Mouse (Mus musculus): ENCODE data around the gene Zfp663.

Zfp663 gene

DNA sequence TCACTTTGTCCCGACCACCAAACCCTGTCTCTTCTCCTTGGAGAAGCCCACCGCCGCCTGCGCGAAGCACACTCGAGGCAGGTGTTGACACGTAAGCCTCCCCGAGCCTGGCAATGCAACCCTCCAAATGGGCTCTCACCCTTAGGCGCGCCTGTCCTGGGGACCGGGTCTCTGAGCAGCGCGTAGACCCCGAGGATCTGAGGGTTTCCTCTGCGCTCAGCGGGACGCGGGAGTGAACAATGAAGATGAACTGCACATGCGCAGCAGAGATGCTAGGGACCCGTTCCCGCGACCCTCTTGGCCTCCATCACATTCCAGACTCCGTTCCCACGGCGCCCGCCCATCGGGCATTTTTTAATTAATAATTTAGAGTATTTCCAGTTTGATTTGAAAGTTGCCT lies at the start of gene Zfp663:
TSS of gene Zfp663 (minus strand) at position 234 of the 400 bp plus-strand sequence.
- DNase-seq: peak; percentile 89

DNA sequence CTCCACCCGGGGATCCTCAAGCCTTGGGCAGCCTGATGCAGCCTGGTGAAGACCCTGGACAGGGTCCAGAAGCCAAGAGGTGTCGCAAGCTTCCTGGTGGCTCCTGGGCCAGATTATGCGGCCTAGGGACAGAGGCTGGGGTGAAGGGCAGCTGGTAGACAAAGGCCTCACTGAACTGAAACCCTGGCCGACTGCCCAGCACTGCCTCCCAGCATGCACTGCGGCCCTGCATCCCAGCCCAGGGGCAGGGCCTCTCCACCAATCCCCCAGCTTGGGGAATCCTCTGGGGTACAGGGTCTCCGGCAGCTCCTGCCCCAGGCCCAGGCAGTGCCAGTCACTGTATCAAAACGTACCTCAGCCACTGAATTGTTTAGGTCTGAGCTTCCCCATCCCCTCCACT lies 48.8 kb upstream of the Zfp663 start:
- DNase-seq: no peak

DNA sequence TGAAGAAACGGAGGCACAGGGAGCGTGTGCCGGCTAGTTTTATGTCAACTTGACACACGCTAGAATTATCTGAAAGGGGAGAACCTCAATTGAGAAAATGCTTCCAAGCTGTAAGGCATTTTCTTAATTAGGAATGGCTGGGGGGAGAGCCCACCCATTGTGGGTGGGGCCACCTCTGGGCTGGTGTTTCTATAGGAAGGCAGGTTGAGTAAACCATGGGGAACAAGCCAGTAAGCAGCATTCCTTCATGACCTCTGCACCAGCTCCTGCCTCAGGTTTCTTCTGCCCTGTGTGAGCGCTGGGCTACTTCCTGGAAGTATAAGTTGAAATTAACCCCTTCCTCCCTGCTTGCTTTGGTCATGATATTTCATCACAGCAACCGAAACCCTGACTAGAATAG lies 47.3 kb upstream of the Zfp663 start:
- peak; percentile 70 for DNase-seq

DNA sequence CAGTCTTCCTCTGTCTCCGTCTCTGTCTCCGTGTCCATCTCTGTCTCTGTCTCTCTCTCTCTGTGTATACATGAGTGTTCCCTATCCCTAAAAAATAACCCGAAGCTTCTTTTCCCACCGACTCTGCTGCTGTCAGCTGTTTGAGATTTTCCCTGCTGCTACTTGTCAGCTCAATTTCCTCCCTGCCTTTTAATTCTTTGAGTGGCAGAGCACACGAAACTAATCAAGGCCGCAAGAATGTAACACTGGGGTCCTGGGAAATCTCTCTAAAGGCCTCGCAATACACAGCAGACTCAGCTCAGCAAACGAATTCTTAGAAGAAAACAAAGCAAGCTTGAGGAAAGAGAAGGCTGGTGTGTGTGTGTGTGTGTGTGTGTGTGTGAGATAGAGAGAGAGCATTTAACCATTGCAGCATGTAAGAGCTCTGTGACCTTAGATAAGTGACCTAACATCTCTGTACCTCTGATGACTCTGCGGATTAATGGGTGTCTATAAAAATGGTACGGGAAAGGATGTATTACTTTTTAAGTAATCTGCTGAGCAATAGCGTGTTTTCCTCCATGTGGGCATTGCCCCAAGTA lies 46.7 kb upstream of the Zfp663 start:
- peak; percentile 53 for DNase-seq

DNA sequence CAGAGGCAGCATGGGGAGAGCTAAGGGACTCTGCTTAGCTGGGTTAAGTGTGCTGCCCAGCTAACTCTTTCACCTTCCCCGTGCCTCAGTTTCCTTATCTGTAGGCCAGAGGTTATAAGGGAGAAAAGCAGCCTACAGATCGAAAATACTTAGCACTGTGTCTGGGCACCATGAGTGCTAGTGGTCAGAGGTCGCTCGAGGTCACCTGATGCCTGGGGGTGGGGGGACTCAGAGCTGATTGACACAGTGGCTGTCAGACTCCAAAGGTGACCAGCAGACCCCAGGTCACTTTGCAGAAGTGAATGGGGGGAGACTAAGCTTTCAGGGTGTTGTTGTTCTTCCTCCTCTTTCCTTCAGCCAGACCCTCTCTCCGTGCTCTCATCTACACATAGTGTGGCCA lies 45.8 kb upstream of the Zfp663 start:
- no peak for DNase-seq

DNA sequence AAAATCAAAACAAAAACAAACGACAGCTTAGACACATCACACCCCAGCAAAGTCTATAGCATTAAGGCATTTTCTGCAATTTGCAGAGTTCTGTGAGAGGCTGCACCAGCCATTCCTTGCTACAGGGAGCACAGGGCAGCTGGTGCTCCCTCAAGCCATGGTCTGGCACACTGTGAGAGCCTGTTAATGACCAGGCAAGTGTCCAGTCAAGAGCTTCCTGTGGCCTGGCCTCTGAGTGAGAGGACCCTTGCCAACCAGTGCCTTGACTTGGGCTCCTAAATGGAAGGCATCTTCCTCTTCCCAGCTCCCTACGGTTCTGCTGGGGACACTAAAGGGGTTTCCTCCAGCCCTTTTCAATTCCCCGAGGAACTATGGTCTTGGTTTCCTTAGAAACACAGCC lies 45.4 kb upstream of the Zfp663 start:
- DNase-seq: no peak

DNA sequence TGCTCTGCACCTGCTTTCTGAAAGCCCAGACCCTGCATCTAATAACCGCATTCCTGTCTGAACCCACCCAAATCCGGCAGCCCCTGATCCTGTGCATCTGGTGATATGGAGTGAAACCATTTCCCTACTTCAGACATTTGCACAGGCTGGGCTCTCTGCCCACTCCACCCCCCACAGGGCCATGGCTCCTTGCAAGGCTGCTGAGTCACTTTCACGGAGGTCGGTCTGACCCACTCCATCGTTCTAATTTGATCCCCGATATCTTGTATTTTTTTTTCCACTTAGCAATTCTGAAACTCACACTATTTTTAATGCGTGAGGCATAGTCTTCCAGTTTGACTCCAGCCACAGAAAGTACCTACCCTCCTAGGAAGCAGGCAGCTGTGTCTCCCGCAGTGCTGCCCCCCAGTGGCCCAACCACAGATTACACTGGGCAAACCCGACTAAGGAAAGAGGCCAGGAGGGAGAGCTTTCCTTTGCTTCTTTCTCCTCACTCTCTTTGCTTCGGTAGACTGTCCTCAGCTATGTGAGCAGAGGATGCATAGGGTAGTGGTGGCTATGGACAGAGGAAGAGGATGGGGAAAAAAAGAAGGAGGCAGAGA lies 39.3 kb upstream of the Zfp663 start:
- peak; percentile 59 for DNase-seq

DNA sequence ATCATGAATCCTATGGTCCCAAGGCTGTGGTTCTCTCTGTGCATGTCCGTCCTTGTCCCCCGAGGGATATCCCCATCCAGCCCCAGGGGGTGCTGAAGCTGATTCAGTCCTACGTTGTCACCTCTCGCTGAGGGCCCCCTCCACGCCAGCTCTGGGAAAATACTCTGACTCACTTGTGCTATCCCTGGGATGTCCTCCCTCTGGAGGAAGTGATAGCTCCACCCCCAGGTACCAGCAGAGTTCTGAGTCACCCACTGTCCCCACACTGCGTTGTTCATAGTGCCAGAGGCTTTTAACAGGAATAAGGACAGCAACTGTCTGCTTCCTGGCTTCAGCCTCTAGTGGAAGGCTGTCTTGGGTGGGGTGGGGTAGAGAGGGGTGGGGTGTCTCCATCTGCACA lies 36.8 kb upstream of the Zfp663 start:
- no peak for DNase-seq

DNA sequence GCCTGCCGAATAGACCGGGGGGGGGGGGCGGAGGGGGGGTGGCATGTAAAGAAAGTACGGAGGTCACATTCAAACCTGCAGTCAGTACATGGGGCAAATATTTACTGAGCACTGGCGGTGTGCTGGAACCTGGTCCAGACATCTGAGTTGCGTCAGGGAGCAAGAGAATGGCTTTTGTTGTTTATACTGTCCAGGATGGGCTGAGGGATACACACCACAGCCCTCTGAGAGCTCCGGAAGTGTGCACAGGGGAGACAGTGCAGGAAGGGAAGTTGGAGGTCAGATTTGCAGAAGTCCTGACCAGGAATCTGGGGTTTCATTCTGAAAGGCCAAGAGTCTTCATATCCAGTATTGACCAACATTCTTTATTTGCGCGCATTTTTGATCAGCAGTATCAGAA lies 36.4 kb upstream of the Zfp663 start:
- no peak for DNase-seq

DNA sequence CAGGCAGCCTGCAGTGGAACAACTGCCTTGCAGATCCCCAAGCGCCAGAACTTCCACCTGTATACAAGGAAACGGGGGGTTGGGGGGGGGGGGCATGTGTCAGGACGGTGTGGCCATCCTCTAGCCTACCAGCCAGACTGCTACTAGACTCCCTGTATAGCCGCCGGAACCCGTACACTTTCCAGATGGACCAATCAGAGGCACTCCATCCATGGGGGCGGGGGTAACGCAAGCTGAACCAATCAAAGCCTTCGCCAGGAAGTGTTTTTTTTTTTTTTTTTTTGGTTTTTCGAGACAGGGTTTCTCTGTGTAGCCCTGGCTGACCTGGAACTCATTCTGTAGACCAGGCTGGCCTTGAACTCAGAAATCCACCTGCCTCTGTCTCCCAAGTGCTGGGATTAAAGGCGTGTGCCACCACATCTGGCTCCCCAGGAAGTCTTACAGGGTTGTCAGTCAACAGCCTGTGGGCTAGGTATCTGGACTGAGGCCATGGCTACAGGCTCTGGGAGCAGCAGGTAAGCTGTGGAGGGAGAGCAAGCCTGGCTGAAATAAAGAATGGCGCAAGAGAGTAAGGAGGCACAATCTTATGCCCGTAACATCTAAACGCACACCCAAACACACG lies 29.7 kb upstream of the Zfp663 start:
- DNase-seq: peak; percentile 57

DNA sequence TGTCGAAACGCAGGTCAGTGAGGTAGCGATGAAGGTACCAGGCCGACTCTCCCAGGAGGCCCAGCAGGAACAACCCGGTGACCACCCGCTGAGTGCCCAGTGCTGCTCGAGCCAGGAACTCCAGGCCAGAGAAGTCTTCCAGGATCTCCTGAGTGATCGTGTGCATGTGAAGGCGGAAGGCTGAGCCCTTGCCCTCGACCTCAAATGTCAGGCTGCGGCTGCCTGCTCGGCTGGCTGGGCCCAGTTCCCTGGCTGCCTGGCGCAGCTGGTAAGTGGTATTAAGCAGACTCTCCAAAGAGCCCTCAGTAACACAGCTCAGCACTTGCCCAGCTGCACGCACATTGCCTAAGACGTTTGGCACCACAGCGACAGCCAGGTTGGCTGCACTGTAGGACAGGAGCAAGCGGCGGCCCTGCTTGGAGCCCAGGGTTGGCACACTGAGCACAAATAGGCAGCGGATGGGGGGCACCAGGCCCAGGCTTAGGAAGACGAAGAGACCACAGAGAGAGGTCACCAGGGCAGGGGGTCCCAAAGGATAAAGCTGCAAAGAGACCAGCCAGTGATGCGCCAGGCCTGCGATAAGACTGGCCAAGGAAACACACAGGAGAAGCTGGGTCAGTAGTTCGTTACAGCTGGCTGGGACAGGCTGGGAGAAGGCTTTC lies 29.1 kb upstream of the Zfp663 start:
- DNase-seq: no peak

DNA sequence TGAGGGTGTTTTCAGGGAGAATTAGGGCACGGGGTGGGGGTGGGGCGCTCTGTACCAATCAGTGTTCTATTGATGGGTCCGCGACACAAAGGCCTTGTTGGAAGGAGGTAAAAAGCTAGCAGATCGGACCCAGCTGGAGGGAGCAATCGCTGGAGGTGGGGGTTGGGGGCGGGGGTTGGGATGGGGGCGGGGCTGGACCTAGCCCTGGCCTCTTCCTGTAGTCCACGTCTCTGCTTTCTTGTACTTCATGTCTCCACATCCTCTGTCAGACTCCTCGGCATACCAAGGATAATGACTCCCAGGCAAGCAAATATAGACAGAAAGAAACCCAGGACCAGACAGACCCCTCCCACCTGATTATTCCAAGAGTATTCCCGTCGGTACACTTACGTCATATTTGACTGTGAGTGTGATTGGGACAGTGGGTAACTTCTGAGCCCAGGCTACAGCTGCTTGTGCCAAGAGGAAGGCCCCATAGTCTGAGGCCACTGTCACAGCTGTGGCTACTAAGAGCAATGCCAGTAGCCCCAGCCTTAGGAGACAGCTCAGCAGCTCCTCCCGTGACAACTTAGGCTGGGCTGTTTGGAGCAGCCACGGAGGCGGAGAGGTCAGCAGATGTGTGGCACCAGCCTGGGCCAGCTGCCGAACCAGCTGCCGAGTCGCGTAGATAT lies 28.4 kb upstream of the Zfp663 start:
- peak; percentile 65 for DNase-seq

DNA sequence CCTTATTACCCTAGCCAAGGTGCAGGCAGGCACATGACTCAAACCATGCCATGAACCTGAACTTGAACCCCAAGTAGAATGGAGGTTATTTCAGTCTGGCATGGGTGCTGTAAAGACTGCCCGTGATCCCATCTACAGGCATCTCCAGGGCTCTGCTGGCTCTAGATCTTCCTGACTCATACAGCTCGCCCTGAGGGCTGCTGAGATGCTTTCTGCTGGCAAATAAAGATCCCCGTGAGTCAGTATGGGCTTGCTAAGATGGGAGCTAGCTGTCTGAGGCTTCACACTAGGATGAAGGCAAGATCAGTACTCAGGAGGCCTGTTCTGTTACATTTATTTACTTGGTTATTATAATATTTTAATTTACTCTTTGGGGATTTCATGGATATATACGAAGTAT lies 23.6 kb upstream of the Zfp663 start:
- no peak for DNase-seq

DNA sequence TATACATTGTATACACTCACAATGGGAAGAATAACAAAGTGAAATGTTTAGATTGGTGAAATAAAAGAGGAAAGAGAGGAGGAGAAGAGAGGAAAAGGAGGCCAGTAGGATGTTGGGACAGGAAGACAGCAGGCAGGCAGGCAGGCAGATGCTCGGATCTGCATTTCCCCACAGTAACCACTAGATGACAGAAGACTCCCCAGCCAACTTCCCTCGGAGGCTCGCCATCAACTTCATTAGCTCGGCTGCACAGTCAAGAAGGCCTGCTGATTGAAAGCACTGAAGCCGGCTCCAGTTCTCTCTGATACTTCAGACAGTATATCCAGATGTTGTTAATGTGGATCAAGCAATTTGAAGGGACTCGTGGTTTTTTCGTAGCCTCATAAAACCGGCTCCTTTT lies 23.0 kb upstream of the Zfp663 start:
- DNase-seq: peak; percentile 83

DNA sequence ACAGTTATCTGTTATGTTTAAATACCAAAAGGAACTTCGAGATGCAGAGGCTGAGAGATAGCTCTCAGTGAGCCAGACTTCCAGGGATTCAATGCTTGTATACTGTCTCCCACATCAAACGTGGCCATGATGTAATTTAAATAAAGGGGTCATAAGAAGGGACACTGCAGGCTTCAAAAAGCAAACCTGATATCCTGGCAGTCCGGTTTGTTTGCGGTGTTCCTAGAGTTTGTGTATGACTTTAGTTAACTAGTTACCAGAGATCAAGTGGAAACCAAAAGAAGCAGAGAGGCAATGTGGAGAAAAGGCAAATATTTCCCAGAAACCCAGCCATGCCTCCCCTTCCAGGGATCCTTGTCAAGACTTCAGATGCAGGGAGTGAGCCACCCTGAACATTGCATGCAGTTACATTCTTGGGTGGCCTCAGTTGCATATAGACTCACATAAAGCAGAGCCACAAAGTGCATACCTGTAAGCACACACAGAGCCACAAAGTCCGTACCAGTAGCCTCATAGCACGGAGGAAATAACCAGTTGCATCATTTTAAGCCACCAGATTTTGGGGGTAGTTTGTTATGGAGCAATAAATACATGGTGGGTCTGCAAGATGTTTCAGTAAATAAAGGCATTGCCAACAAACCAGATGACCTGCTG lies 20.9 kb upstream of the Zfp663 start:
- no peak for DNase-seq

DNA sequence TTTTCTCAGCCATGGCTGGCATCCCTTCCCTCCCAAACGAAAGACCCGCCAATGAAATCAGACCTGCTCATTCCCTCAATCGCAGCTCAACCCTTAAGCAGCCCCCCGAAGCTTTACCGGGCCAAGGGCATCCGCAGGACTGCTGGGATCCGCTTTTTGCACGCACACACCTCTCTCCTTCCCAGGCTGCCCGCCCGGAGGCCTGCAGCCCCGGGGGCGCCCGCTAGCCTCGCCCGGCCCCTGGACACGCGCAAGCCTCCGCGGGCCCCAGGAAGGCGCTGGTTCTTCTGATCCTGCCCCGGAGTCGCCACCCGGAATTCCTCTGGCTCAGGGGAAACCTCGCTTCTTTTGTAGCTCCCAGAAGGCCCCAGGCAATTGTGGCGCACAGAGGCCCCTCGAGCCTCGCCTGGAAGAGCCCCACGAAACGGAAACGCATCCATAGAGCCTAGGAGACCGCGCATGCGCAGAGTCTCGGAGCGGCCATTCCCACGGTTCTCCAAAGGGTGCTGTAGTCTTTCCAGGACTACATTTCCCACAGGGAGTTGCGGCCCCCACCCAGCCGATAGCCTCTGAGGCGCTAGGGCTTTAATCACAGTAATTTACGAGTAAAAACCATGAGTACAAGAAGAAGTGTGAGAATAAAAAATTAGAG lies 19.4 kb upstream of the Zfp663 start, which contains the start of gene Zfp334:
TSS of gene Zfp334 (minus strand) at position 416 of the 652 bp plus-strand sequence.
- DNase-seq: peak; percentile 98

DNA sequence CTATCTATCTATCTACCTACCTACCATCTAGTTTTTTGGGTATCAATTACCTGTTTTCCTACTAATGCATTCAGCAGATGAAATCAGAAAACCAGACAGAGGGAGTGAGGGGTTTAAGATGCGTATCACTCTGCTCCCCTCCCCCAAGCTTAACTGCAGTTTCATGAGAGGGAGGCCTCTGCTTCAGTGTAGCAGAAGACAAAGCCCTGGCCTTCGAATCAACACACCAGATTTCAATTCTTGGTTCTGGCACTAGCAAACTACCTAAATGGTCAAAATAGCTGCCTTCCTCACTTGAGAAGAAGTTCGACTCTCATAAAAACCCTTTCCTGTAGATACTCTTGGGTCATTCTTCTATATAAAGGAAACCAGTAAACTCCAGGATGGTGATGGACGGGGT lies 18.8 kb upstream of the Zfp663 start:
- DNase-seq: peak; percentile 68

DNA sequence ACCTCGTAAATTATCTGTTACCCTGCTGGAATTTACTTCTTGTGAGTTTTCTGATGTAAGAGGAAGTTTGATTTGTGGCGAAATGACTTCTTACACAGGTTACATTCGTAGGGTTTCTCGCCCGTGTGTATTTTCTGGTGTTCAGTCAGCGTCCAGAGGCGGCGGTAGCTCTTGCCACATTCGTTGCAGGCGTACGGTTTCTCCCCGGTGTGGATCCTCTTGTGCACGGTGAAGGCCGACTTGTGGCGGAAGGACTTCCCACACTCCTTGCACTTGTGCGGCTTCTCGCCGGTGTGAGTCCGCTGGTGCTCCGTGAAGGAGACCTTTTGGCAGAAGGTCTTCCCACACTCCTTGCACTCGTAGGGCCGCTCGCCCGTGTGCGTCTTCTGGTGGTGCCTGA lies 11.5 kb upstream of the Zfp663 start:
- DNase-seq: no peak

DNA sequence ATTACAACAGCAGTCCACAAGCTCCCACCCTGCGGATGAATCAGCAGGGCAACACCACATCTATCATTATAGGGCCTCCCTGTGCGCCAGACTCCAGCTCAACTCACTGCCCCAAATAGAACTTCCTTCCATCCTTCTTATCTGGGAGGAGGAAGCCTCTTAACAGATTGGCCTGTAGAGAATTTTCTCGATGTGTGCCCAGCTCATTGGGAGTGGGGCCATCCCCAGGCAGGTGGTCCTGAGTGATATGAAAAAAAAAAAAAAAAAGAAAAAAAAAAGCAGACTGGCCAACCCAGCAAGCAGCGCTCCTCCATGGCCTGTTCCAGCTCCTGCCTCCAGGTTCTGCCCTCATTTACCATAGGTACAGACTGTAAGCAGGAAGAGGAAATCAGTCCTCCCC lies 7.5 kb upstream of the Zfp663 start:
- no peak for DNase-seq

DNA sequence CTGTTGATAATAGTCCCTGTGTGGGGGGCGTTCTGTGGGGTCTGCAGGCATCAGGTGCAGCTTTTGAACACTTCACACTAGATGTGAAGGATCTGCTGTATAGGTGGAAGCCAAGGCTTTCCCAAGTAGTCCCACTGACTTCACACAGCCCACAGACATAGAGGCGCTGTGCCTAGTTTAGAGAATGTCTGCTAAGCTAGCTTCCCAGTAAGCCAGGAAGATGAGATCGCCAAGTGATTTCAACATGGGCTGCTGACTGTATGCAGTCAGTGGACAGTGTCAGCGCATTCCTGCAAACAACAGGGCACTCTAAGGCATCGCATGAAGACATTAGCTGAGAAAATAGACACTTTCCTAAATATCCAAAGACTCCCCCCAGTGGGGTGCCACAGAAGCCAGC lies 6.9 kb upstream of the Zfp663 start:
- no peak for DNase-seq

DNA sequence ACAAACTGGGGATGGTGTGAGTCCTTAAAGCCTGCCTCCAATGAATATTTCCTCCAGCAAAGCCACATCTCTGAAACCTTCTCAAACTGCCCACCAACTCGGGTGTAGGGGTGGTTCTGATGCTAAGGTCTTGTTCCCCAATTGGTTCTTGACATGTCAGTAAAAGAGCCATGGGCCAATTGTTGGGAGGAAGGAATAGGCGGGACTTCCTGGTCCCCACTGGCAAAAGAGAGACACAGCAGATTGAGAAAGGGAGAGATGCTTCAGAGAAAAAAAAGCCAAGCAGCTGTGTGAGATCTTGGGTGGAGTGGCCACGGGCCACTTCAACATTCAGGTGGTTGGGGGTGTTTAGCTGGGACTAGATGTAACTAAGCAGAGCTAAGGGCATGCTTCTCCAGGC lies 2.5 kb upstream of the Zfp663 start:
- peak; percentile 29 for DNase-seq

DNA sequence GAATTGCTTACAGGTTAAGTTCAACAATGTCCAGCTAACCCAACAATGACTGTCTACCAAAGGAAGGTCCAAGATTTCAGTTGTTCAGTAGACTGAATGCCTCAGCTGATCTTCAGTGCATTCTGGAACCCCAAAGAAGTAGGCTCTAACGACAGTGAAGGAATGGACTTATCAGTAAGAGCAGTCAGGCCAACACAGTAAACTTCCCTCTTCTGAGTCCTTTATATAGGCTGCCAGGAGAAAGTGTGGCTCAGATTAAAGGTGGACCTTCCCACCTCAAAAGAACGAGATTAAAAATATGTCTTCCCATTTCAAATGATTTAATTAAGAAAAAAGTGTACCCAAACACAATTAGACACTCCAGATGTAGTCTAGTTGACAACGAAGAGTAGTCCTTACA lies 1.8 kb upstream of the Zfp663 start:
- no peak for DNase-seq

All from embryo, embryonic 11 days (tissue).